Mouse (Mus musculus): ENCODE measurements around the gene Raly. TPM values are rescaled to one million over a fixed set of nuclear protein-coding genes. Genes with fewer than 3 reads are reported as not detected.
A peak's percentile ranks its signal among the peaks of the same experiment; 100 is the strongest.

Raly gene
- 36.2 and 41.0 TPM in 2 replicates for polyA plus RNA-seq (2014; fragmentation: Nextera tagmentation; extraction: Ambion mirVana)

DNA sequence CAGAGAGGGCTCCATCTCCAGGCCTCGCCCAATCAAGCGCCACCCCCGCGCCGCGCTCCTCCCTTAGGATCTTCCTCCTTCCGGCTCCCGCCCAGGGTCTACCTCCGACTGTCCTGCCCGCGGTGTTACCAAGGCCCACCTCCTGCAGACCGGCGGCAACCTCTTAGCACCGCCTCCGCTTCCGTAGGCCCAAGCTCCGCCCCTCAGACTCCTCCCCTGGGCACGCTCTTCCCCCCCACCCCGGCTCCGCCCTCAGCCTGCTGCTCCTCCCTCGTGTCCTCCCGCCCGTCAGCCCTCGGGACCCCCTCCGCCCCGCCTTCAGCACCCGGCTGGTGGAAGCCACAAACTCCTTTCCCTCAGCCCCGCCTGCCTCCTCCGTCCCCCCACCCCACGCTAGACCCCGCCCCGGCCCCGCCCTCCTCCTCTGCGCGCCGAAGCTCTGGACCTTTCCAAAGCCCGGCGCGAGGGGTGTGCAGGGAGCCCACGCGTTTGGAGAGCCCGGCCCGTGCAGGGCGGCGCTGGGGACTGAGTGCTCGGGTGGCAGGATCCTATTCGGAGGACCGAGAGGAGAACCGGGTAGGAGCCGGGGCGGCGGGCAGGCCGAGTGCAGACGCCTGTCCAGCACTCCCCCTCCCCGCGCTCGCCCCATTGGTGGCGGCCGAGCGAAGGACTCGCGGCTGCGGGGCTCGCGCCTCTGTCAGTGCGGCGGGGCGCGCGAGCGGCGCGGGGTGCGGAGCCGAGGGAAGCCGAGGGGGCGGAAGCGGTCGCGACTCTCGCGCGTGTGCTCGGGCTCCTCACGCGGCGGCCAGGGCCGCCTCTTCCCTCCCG, at the start of gene Raly, which contains the start of gene a:
TSS of gene Raly (plus strand) at position 441 of the 828 bp plus-strand sequence.
TSS of gene a (plus strand) at position 747 of the 828 bp plus-strand sequence.
- under 1% methylated on average over 66 of the region's 89 CpGs for WGBS
- H3K4me2 ChIP-seq (replicated peaks) = peak within 1 kb of the TSS; percentile 81
- H3K36me3 ChIP-seq (replicated peaks; ENCODE audit: control insufficient read depth, insufficient read depth) = no peaks in the 10 kb centered on the region
- peak within 1 kb of the TSS; percentile 85 for H3K9ac ChIP-seq
- peak within 1 kb of the TSS; percentile 100 for H3K27ac ChIP-seq
- H3K4me1 ChIP-seq (replicated peaks; ENCODE audit: control insufficient read depth, insufficient read depth, low read length) = peaks cover 24% of the 10 kb centered on the region
- H3K4me3 ChIP-seq (replicated peaks; ENCODE audit: low read length) = peak within 1 kb of the TSS; percentile 92
- peak; percentile 92 for DNase-seq (ENCODE audit: low spot score)
- no peaks in the 10 kb centered on the region for H3K9me3 ChIP-seq (ENCODE audit: control insufficient read depth, low read length)
- no peaks in the 10 kb centered on the region for H3K27me3 ChIP-seq (ENCODE audit: control insufficient read depth, insufficient read depth, low read length)
- ATAC-seq (ENCODE audit: low FRiP score) = peak; percentile 96

DNA sequence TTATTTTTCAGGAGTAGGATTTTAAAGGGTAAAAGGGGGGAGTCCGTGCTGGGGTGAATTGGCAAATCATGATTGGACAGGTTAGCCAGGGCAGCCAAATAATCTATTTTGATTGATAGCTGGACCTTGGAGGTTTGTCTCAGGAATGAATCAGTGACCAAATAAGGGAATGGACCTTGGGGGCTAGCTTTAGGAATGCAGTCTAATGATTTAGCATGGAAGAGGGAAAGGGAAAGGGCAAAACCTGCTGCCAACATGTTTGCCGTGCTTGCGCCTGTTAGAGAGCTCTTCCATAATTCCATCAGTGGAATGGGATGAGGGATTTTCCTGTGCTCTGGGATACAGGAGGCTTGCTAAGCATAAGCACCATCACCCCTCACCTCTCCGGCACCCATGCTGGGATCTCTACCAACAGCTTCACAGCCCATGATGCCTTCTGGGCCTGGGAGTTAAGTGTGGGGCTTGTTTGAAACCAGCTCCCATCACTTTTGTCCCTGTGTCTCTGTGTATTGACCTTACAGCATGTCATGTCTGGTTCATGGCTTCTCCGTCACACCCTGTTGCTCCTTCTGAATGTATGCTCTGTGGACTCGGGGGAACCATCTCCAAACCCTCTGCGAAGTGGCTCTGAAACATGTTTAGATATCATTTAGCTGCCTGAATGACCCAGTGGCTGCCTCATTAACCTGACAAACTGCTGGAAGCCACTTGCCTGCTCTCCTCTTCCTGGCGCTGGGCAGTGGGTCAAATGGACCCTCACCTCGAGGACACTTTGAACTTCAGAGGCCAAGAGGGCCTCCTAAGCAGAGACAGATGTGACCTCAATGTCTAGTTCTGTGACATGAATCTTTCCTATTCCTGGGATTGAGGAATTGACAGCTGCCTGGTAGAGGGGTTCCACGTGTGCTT, 47.7 kb upstream of the Raly start:
- H3K4me1 ChIP-seq (replicated peaks; ENCODE audit: control insufficient read depth, insufficient read depth, low read length) = 0 out of 2 replicates have a peak, but pooled peaks cover 4% of the 10 kb centered on the region
- no peak overlapping the region; the same call in 1 of the 2 replicates for H3K9ac ChIP-seq
- no peak for ATAC-seq (ENCODE audit: low FRiP score)
- no peak overlapping the region for H3K4me2 ChIP-seq (replicated peaks)
- H3K9me3 ChIP-seq (ENCODE audit: control insufficient read depth, low read length) = no peaks in the 10 kb centered on the region
- no peaks in the 10 kb centered on the region for H3K27me3 ChIP-seq (ENCODE audit: control insufficient read depth, insufficient read depth, low read length)
- WGBS = 75% methylated on average over 10 of the region's 10 CpGs
- DNase-seq (ENCODE audit: low spot score) = no peak
- no peak overlapping the region for H3K4me3 ChIP-seq (replicated peaks; ENCODE audit: low read length)
- no peak overlapping the region for H3K27ac ChIP-seq
- H3K36me3 ChIP-seq (replicated peaks; ENCODE audit: control insufficient read depth, insufficient read depth) = no peaks in the 10 kb centered on the region

- H3K4me3 ChIP-seq (replicated peaks; ENCODE audit: low read length) = no peak overlapping the region
Observed at GRCm38 (mm10) chr2:154743915-154744314, 47.0 kb upstream of the Raly start.

GRCm38 (mm10) chr2:154748383-154748782, 42.5 kb upstream of the Raly start:
- WGBS = 87% methylated on average over 2 of the region's 2 CpGs
- peaks cover 14% of the 10 kb centered on the region for H3K4me1 ChIP-seq (replicated peaks; ENCODE audit: control insufficient read depth, insufficient read depth, low read length)
- DNase-seq (ENCODE audit: low spot score) = no peak
- H3K9ac ChIP-seq = no peak overlapping the region
- H3K27ac ChIP-seq = peak overlapping the region; percentile 78; the same call in 1 of the 2 replicates
- H3K27me3 ChIP-seq (ENCODE audit: control insufficient read depth, insufficient read depth, low read length) = no peaks in the 10 kb centered on the region
- H3K9me3 ChIP-seq (ENCODE audit: control insufficient read depth, low read length) = no peaks in the 10 kb centered on the region
- no peaks in the 10 kb centered on the region for H3K36me3 ChIP-seq (replicated peaks; ENCODE audit: control insufficient read depth, insufficient read depth)
- H3K4me2 ChIP-seq (replicated peaks) = no peak overlapping the region
- ATAC-seq (ENCODE audit: low FRiP score) = no peak
- no peak overlapping the region for H3K4me3 ChIP-seq (replicated peaks; ENCODE audit: low read length)

More at GRCm38 (mm10) chr2:154743915-154744314, 47.0 kb upstream of the Raly start:
- no peaks in the 10 kb centered on the region for H3K27me3 ChIP-seq (ENCODE audit: control insufficient read depth, insufficient read depth, low read length)
- ATAC-seq (ENCODE audit: low FRiP score) = no peak
- 67% methylated on average over 4 of the region's 4 CpGs for WGBS
- H3K9me3 ChIP-seq (ENCODE audit: control insufficient read depth, low read length) = no peaks in the 10 kb centered on the region
- no peak for DNase-seq (ENCODE audit: low spot score)
- H3K36me3 ChIP-seq (replicated peaks; ENCODE audit: control insufficient read depth, insufficient read depth) = no peaks in the 10 kb centered on the region
- H3K9ac ChIP-seq = no peak overlapping the region
- H3K4me1 ChIP-seq (replicated peaks; ENCODE audit: control insufficient read depth, insufficient read depth, low read length) = peaks cover 7% of the 10 kb centered on the region; the same call in 1 of the 2 replicates
- H3K4me2 ChIP-seq (replicated peaks) = no peak overlapping the region
- H3K27ac ChIP-seq = no peak overlapping the region

GRCm38 (mm10) chr2:154749046-154750036, 41.6 kb upstream of the Raly start:
- peak; percentile 76 for DNase-seq (ENCODE audit: low spot score)
- Histone ChIP-seq H3K4me3 (replicated peaks; ENCODE audit: low read length) (no peak overlapping the region), H3K4me2 (replicated peaks) (peak overlapping the region; percentile 28), H3K9ac (no peak overlapping the region), H3K4me1 (replicated peaks; ENCODE audit: control insufficient read depth, insufficient read depth, low read length) (peaks cover 14% of the 10 kb centered on the region), H3K9me3 (ENCODE audit: control insufficient read depth, low read length) (no peaks in the 10 kb centered on the region), H3K27ac (peak overlapping the region; percentile 78), H3K27me3 (ENCODE audit: control insufficient read depth, insufficient read depth, low read length) (no peaks in the 10 kb centered on the region), H3K36me3 (replicated peaks; ENCODE audit: control insufficient read depth, insufficient read depth) (no peaks in the 10 kb centered on the region)
- ATAC-seq (ENCODE audit: low FRiP score) = peak; percentile 80
- 35% methylated on average over 23 of the region's 23 CpGs for WGBS

GRCm38 (mm10) chr2:154751924-154752323, 39.0 kb upstream of the Raly start:
- 47% methylated on average over 8 of the region's 8 CpGs for WGBS
- no peaks in the 10 kb centered on the region for H3K27me3 ChIP-seq (ENCODE audit: control insufficient read depth, insufficient read depth, low read length)

GRCm38 (mm10) chr2:154754068-154754560, 36.8 kb upstream of the Raly start:
- H3K27ac ChIP-seq = no peak overlapping the region
- no peaks in the 10 kb centered on the region for H3K9me3 ChIP-seq (ENCODE audit: control insufficient read depth, low read length)
- no peak overlapping the region for H3K9ac ChIP-seq
- no peak overlapping the region for H3K4me3 ChIP-seq (replicated peaks; ENCODE audit: low read length)
- no peak overlapping the region for H3K4me2 ChIP-seq (replicated peaks)
- no peak for ATAC-seq (ENCODE audit: low FRiP score)
- H3K36me3 ChIP-seq (replicated peaks; ENCODE audit: control insufficient read depth, insufficient read depth) = no peaks in the 10 kb centered on the region
- H3K27me3 ChIP-seq (ENCODE audit: control insufficient read depth, insufficient read depth, low read length) = no peaks in the 10 kb centered on the region
- H3K4me1 ChIP-seq (replicated peaks; ENCODE audit: control insufficient read depth, insufficient read depth, low read length) = peaks cover 9% of the 10 kb centered on the region
- 95% methylated on average over 2 of the region's 2 CpGs for WGBS
- DNase-seq (ENCODE audit: low spot score) = no peak

More at GRCm38 (mm10) chr2:154751924-154752323, 39.0 kb upstream of the Raly start:
- Histone ChIP-seq H3K4me3 (replicated peaks; ENCODE audit: low read length) (no peak overlapping the region), H3K27ac (no peak overlapping the region), H3K4me1 (replicated peaks; ENCODE audit: control insufficient read depth, insufficient read depth, low read length) (peaks cover 14% of the 10 kb centered on the region), H3K9ac (no peak overlapping the region), H3K36me3 (replicated peaks; ENCODE audit: control insufficient read depth, insufficient read depth) (no peaks in the 10 kb centered on the region), H3K4me2 (replicated peaks) (no peak overlapping the region), H3K9me3 (ENCODE audit: control insufficient read depth, low read length) (no peaks in the 10 kb centered on the region)
- no peak for DNase-seq (ENCODE audit: low spot score)
- no peak for ATAC-seq (ENCODE audit: low FRiP score)

- Histone ChIP-seq H3K27ac (no peak overlapping the region), H3K36me3 (replicated peaks; ENCODE audit: control insufficient read depth, insufficient read depth) (no peaks in the 10 kb centered on the region), H3K4me1 (replicated peaks; ENCODE audit: control insufficient read depth, insufficient read depth, low read length) (no peaks in the 10 kb centered on the region), H3K9ac (no peak overlapping the region), H3K9me3 (ENCODE audit: control insufficient read depth, low read length) (no peaks in the 10 kb centered on the region), H3K4me2 (replicated peaks) (no peak overlapping the region), H3K4me3 (replicated peaks; ENCODE audit: low read length) (no peak overlapping the region), H3K27me3 (ENCODE audit: control insufficient read depth, insufficient read depth, low read length) (no peaks in the 10 kb centered on the region)
- ATAC-seq (ENCODE audit: low FRiP score) (no peak), DNase-seq (ENCODE audit: low spot score) (no peak)
- WGBS = 63% methylated on average over 6 of the region's 6 CpGs
Observed at GRCm38 (mm10) chr2:154755791-154756190, 35.1 kb upstream of the Raly start.

All from hindbrain, embryonic 14.5 days (tissue).